Mouse (Mus musculus): ENCODE data around the gene Socs7.

The Socs7 gene

GRCm38 (mm10) chr11:97389127-97389526 lies 26.8 kb downstream of the Socs7 start:
- DNase-seq (ENCODE audit: low spot score): no peak

GRCm38 (mm10) chr11:97393658-97394057 lies 31.3 kb downstream of the Socs7 start:
- DNase-seq (ENCODE audit: low spot score): no peak

DNA sequence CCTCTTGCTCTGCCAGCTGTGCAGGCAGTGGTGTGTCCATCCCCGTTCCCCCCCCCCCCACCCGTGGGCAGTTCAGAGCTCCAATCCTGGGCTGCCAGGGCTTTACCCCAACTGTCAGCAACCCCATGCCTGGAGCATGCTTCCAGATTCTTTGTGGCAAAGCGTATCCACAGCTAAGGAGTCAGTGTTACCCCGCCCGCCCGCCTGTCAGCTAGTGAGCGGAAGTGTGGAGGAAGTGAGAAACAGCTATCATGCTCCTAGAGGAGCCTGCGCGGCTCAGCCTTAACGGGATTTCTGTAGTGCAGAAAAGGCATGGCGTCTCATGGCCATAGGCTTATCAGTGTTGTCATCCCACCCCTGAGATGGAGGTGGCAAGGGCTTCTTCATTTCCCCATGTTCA lies 31.8 kb downstream of the Socs7 start:
- DNase-seq (ENCODE audit: low spot score): no peak

DNA sequence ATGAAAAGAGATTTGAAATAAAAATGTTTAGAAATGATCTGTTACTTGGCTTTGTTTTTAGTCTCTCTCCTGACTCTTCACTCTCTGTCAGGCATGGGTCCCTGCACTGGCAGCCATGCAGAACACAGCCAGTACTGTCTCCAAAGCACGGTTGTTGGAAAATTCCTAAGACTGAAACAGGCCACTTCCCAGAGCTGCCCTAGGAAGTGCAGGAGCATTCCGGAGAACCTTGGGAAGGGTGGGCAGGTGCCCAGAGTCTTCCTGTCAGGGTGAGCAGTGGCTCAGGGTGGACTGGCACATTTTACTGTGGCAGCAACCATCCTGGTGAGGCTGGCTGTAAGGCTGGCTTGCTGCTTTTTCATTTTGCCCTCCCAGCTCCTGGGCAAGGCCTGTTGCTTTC lies 36.2 kb downstream of the Socs7 start:
- DNase-seq (ENCODE audit: low spot score): no peak

DNA sequence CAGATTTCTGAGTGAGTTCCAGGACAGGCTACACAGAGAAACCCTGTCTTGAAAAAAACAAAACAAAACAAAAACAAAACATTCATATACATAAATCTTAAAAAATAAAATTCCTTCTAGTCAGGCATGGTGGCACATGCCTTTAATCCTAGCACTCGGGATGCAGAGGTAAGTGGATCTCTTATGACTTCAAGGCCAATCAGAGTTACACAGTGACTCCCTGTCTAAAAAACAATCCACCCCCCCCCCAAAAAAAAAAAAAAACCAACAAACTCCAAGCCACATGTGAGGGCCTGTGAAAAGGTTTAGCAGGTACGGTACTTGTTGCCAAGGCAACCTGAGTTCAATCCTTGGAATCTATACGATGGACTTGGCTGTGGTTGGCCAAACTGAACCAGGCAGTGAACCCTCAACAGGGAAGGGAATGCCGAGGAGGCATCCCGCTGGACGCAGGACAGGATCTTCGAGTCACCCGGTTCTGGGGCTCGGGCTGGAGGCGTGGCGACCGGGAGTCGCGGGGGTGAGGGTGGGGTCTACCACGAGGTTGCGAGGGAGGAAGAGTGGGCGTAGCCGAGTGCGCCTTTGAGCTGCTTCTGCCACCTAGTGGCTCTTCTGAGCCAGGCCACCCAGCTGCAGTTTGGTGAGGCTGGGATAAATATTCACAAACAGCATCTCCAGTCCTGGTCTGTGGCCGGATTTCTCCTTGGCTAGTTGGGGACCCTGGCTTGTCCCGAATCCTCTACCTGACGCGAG lies 37.8 kb downstream of the Socs7 start:
- peak; percentile 94 for DNase-seq (ENCODE audit: low spot score)

GRCm38 (mm10) chr11:97401082-97401481 lies 38.7 kb downstream of the Socs7 start:
- peak; percentile 88 for DNase-seq (ENCODE audit: low spot score)

- DNase-seq (ENCODE audit: low spot score): peak; percentile 39
Observed at GRCm38 (mm10) chr11:97401686-97402435, 39.5 kb downstream of the Socs7 start.

DNA sequence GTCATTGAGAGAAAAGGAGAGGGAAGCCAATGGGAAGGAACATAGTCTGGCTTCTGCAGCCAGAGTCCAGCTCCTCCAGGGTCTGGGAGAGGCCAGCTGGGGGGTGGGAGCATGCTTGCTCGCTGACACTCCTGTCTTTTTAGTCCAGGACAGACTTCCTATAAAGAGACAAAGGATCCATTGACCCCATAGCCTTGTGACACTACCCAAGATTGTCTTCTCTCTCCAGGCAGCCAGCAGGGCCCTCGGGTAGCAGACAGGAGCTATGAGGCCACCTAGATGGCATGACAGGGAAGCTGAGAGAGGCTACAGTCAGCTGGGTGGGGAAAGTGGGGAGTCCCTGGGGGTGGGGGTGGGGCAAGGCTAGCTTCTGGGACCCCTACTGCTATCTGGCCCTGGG lies 40.4 kb downstream of the Socs7 start:
- no peak for DNase-seq (ENCODE audit: low spot score)

DNA sequence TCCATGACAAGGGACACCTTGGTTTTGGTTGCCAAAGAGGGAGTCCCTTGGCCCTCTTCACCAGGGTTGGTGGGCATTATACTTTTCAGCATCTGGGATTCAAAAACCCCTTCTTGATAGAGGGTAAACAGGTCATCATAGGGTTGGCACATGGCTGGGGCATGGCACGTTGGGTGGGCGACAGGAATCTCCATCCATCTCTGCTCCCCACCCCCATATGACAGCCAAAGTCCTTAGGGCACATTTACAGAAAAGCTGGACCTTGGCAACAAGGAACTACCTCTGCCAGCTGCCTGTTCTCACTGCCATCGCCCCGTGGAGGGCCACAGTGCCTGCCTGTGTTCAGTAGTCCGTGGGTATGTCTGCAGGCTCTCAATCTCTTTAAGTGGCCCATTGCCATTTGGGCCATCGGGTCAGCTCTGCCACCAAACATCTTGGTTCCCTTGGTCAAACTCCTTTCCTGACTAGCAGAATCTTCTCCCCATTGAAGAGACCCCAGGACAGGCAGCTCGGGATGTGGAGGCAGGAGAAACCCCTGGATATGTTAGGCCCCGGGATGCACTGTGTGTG lies 41.3 kb downstream of the Socs7 start:
- DNase-seq (ENCODE audit: low spot score): no peak

GRCm38 (mm10) chr11:97404184-97404760 lies 41.9 kb downstream of the Socs7 start:
- peak; percentile 59 for DNase-seq (ENCODE audit: low spot score)

GRCm38 (mm10) chr11:97404761-97405190 lies 42.4 kb downstream of the Socs7 start:
- peak; percentile 42 for DNase-seq (ENCODE audit: low spot score)

- peak; percentile 73 for DNase-seq (ENCODE audit: low spot score)
Observed at GRCm38 (mm10) chr11:97406094-97406951, 44.0 kb downstream of the Socs7 start.

DNA sequence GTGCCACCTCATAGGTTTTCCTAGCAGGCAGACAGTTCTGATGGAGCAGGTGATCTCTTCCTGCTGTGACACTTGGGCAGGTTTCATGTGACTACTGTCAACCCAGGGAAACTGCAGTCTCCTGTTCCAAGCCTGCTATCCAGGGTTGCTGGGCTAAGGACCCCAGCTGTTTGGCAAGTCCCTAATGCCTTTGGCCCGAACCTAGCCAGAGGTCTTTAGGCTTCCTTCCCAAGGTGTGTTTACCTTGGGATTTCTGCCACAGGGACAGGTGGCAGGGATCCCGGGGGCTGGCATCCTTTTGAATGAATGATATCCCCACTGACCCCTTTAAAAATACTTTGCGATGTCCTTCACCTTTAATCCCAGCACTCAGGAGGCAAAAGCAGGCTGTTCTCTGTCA lies 45.1 kb downstream of the Socs7 start:
- no peak for DNase-seq (ENCODE audit: low spot score)

- DNase-seq (ENCODE audit: low spot score): peak; percentile 84
Observed at GRCm38 (mm10) chr11:97408171-97408570, 45.8 kb downstream of the Socs7 start.

GRCm38 (mm10) chr11:97410958-97411357 lies 48.6 kb downstream of the Socs7 start:
- no peak for DNase-seq (ENCODE audit: low spot score)

DNA sequence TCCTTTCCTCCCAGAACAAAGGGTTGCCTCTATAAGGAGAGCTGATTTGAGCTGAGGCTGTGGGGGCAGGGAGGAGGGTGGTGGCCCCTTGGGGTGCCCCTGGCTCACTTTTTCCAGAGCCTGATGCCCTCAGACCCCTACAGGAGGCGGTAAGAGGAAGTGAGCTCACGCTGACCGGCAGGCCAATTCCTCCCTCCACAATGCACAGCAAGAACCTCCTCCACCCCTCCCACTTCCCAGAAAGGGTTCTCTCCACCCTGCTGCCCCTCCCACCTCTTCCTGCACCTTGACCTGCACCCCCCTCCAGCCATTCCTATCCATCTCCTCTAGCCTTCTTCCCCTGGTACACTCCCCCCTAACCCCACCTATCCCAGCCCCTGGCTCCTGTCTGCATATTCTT lies 49.8 kb downstream of the Socs7 start:
- no peak for DNase-seq (ENCODE audit: low spot score)

DNA sequence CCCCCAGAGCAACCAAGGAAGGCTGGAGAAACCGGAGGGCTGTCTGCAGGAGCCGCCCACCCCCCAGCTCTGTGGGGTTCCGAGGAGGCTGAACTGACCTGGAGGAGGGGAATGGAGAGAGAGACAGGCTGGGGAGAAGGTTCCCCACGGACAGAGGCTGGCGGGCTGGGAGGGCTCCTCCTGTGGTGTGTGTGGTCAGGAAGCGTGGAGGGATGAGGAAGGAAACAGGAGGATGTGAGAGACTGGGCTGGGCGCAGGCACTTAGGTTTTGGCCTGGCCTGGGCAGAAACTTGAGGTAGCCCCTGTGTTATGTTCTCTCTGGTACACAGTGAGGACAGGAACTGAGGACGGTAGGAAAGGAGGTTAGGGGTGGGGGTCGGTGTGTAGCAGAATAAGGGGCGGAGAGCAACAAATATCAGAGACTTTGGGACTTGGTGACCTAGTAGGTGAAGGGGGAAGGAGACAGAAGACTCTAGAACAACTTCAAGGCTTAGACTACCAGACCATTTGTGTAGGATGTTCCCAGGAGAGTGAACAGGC lies 50.5 kb downstream of the Socs7 start:
- no peak for DNase-seq (ENCODE audit: low spot score)

- no peak for DNase-seq (ENCODE audit: low spot score)
Observed at GRCm38 (mm10) chr11:97415330-97415711, 53.0 kb downstream of the Socs7 start, which contains the start of gene Arhgap23. TSS of gene Arhgap23 (plus strand) at chr11:97415533.

- no peak for DNase-seq (ENCODE audit: low spot score)
Observed at GRCm38 (mm10) chr11:97415712-97416636, 53.6 kb downstream of the Socs7 start.

- DNase-seq (ENCODE audit: low spot score): no peak
Observed at GRCm38 (mm10) chr11:97416637-97417035, 54.3 kb downstream of the Socs7 start.

Measured in MN1 (cell line).